Mouse (Mus musculus) left cerebral cortex, postnatal 36 days (tissue): Measurements from ENCODE around the gene Galnt11. TPM values are rescaled to one million over a fixed set of nuclear protein-coding genes. Genes with fewer than 3 reads are reported as not detected.

Experiments
- DNase-seq, 2 experiments: peaks; one replicate each; pipeline ENCODE4 v3.0.0; 2021 to 2022; ENCODE audit warnings: low spot score in 2 of 2, mixed read lengths in 1 of 2
- intact Hi-C: fragments of 180-260 bp; cut with DNase I; formaldehyde crosslinking; loops from one replicate; pipeline ENCODE4 v1.15.1; 2025
- total RNA-seq, 2 experiments: library from RNA; stranded (reverse); gene quantifications; 2 replicates each; pipeline ENCODE4 v1.2.3; 2021

The Galnt11 gene
- total RNA-seq, 2 experiments from 2014 or later = 46.1 to 49.0 TPM

- DNase-seq = no peak
- intact Hi-C loops = no loop called here
Measured at GRCm38 (mm10) chr5:25252423-25252822, 30.7 kb downstream of the Galnt11 start.

- intact Hi-C loops = no loop called here
- no peak for DNase-seq
Measured at GRCm38 (mm10) chr5:25252825-25253544, 31.3 kb downstream of the Galnt11 start.

GRCm38 (mm10) chr5:25254491-25254890, 32.8 kb downstream of the Galnt11 start:
- intact Hi-C loops = no loop called here
- no peak for DNase-seq

GRCm38 (mm10) chr5:25256686-25257085, 35.0 kb downstream of the Galnt11 start:
- intact Hi-C loops = no loop called here
- DNase-seq = peak; percentile 48 to 52

- intact Hi-C loops = no loop called here
- DNase-seq = no peak
Measured at GRCm38 (mm10) chr5:25261452-25261851, 39.7 kb downstream of the Galnt11 start.

- intact Hi-C loops = no loop called here
- DNase-seq = no peak
Measured at GRCm38 (mm10) chr5:25262266-25262665, 40.6 kb downstream of the Galnt11 start.

GRCm38 (mm10) chr5:25268258-25268888, 46.7 kb downstream of the Galnt11 start:
- no peak for DNase-seq
- intact Hi-C loops = no loop called here

- DNase-seq = no peak
- intact Hi-C loops = no loop called here
Measured at GRCm38 (mm10) chr5:25275629-25276028, 53.9 kb downstream of the Galnt11 start.

GRCm38 (mm10) chr5:25276365-25276764, 54.7 kb downstream of the Galnt11 start:
- no peak for DNase-seq
- intact Hi-C loops = no loop called here

GRCm38 (mm10) chr5:25283988-25284387, 62.3 kb downstream of the Galnt11 start:
- intact Hi-C loops = no loop called here
- DNase-seq = no peak

GRCm38 (mm10) chr5:25296830-25297229, 75.1 kb downstream of the Galnt11 start:
- DNase-seq = peak in 1 of 2 experiments; percentile 36
- intact Hi-C loops = no loop called here

- intact Hi-C loops = no loop called here
- no peak for DNase-seq
Measured at GRCm38 (mm10) chr5:25310226-25310625, 88.5 kb downstream of the Galnt11 start.

GRCm38 (mm10) chr5:25313881-25314280, 92.2 kb downstream of the Galnt11 start:
- intact Hi-C loops = no loop called here
- DNase-seq = no peak

Other genes with a start within 250 kb of the Galnt11 start
- gene Prkag2, start 121.3 kb upstream of the Galnt11 start, total RNA-seq = 100 to 1,000 TPM in 1 of 2 experiments, 10 to 100 TPM in 1; 90.6 to 123 TPM
- not detected for gene Galntl5, start 40.4 kb upstream of the Galnt11 start, total RNA-seq
- gene E130116L18Rik, start 1.2 kb downstream of the Galnt11 start, total RNA-seq = not detected